In the genomic region with DNA sequence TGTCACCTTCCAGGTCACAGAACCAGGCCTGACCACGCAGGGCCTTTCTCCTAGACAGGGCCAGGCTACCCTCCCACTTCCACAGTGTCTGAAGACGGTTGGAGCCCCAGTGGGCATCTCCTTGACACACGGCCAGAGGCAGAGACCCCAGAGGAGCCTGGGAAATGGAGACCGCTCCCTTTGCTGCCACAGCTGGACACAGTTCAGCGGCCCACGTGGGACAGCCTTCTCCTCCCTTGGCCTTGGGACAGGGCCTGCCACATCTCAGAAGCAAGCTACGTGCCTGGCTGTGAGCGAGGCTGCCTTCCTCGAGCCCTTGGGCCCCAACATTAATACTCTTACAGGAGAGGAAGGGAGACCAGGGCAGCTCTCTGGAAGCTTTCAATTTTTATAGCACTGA, we compare ENCODE assay signal across 17 mouse cellular contexts. TPM values are rescaled to one million over a fixed set of nuclear protein-coding genes. Genes with fewer than 3 reads are reported as not detected.
A peak's percentile ranks its signal among the peaks of the same experiment; 100 is the strongest.
DNase-seq lines count a peak whose midpoint lies in the region; ATAC-seq lines count a peak whose summit lies in the region.
"Had no signal": no experiment of that assay in that cellular context is flagged by ENCODE, and none has a peak within 500 bp of the region (broad histone marks: within the 10 kb centered on the region; RNA-seq: fewer than 3 reads in every experiment).

No protein-coding gene starts in this region.

- no peaks in the 10 kb centered on the region for H3K9me3 ChIP-seq in hindbrain, embryonic 12.5 days (replicated peaks)
- H3K9me3 ChIP-seq in hindbrain, embryonic 14.5 days (ENCODE audit: control insufficient read depth, low read length), result no peaks in the 10 kb centered on the region
- H3K9me3 ChIP-seq in midbrain, embryonic 12.5 days, result no peaks in the 10 kb centered on the region
- H3K9me3 ChIP-seq in midbrain, embryonic 15.5 days, result no peaks in the 10 kb centered on the region
- H3K9me3 ChIP-seq: forebrain, embryonic 13.5 days; limb, embryonic 15.5 days; liver, embryonic 15.5 days; neural tube, embryonic 12.5 days had no signal

- H3K27ac ChIP-seq in hindbrain, embryonic 12.5 days, result no peak overlapping the region
- H3K27ac ChIP-seq in hindbrain, embryonic 14.5 days, result no peak overlapping the region
- H3K27ac ChIP-seq in midbrain, embryonic 12.5 days (replicated peaks), result no peak overlapping the region
- no peak overlapping the region for H3K27ac ChIP-seq in midbrain, embryonic 15.5 days
- H3K27ac ChIP-seq: forebrain, embryonic 13.5 days; kidney, postnatal 0 days; limb, embryonic 15.5 days; liver, embryonic 15.5 days; neural tube, embryonic 12.5 days had no signal

- 60% methylated on average over 9 of the region's 9 CpGs for WGBS in hindbrain, embryonic 12.5 days
- 52% methylated on average over 9 of the region's 9 CpGs for WGBS in hindbrain, embryonic 14.5 days
- 59% methylated on average over 9 of the region's 9 CpGs for WGBS in midbrain, embryonic 12.5 days
- 54% methylated on average over 9 of the region's 9 CpGs for WGBS in midbrain, embryonic 15.5 days

- intact Hi-C loops in gastrocnemius, postnatal 36 days (cut with DNase I), result no loop called here

- H3K9ac ChIP-seq in hindbrain, embryonic 12.5 days, result no peak overlapping the region
- no peak overlapping the region for H3K9ac ChIP-seq in hindbrain, embryonic 14.5 days
- H3K9ac ChIP-seq in midbrain, embryonic 12.5 days (replicated peaks), result no peak overlapping the region
- no peak overlapping the region for H3K9ac ChIP-seq in midbrain, embryonic 15.5 days
- H3K9ac ChIP-seq: forebrain, embryonic 13.5 days; limb, embryonic 15.5 days; liver, embryonic 15.5 days; neural tube, embryonic 12.5 days had no signal

- ATAC-seq in hindbrain, embryonic 12.5 days (ENCODE audit: low FRiP score), result 0 out of 2 replicates have a peak, but pooled peaks have one; percentile 32
- ATAC-seq in hindbrain, embryonic 14.5 days (ENCODE audit: low FRiP score), result no peak
- peak; percentile 38; the same call in 1 of the 2 replicates for ATAC-seq in midbrain, embryonic 12.5 days (ENCODE audit: low FRiP score, low read depth)
- no peak for ATAC-seq in midbrain, embryonic 15.5 days (replicated peaks)
- ATAC-seq in megakaryocyte-erythroid progenitor cell, adult 5-6 weeks (replicated peaks; ENCODE audit: low FRiP score, low TSS enrichment, poor library complexity, severe bottlenecking), result 0 out of 2 replicates have a peak, but pooled peaks have one; percentile 23
- ATAC-seq: forebrain, embryonic 13.5 days had no signal

- no peak overlapping the region for H3K4me2 ChIP-seq in hindbrain, embryonic 12.5 days (replicated peaks)
- H3K4me2 ChIP-seq in hindbrain, embryonic 14.5 days (replicated peaks), result no peak overlapping the region
- no peak overlapping the region for H3K4me2 ChIP-seq in midbrain, embryonic 12.5 days (replicated peaks)
- H3K4me2 ChIP-seq in midbrain, embryonic 15.5 days, result no peak overlapping the region
- H3K4me2 ChIP-seq: forebrain, embryonic 13.5 days; limb, embryonic 15.5 days; liver, embryonic 15.5 days; neural tube, embryonic 12.5 days had no signal

- DNase-seq in gastrocnemius, postnatal 10 days, result peak; percentile 34
- no peak for DNase-seq in gastrocnemius, postnatal 36 days
- no peak for DNase-seq in hindbrain, embryonic 14.5 days (ENCODE audit: low spot score)
- DNase-seq in cerebellum, postnatal 36 days, result no peak
- DNase-seq: B cell, adult 2 months; cerebellum, adult 2 months; layer of hippocampus, postnatal 36 days had no signal

- no peak overlapping the region for H3K4me3 ChIP-seq in hindbrain, embryonic 12.5 days
- no peak overlapping the region for H3K4me3 ChIP-seq in hindbrain, embryonic 14.5 days (replicated peaks; ENCODE audit: low read length)
- H3K4me3 ChIP-seq in midbrain, embryonic 12.5 days, result no peak overlapping the region
- no peak overlapping the region for H3K4me3 ChIP-seq in midbrain, embryonic 15.5 days
- H3K4me3 ChIP-seq: erythroblast, embryonic 14.5 days; forebrain, embryonic 13.5 days; limb, embryonic 15.5 days; liver, embryonic 15.5 days; neural tube, embryonic 12.5 days had no signal

- peaks cover 15% of the 10 kb centered on the region for H3K4me1 ChIP-seq in hindbrain, embryonic 12.5 days
- H3K4me1 ChIP-seq in hindbrain, embryonic 14.5 days (replicated peaks; ENCODE audit: control insufficient read depth, insufficient read depth, low read length), result peaks cover 11% of the 10 kb centered on the region; the same call in 1 of the 2 replicates
- peaks cover 6% of the 10 kb centered on the region; the same call in 1 of the 2 replicates for H3K4me1 ChIP-seq in midbrain, embryonic 12.5 days
- peaks cover 6% of the 10 kb centered on the region; the same call in 1 of the 2 replicates for H3K4me1 ChIP-seq in midbrain, embryonic 15.5 days
- H3K4me1 ChIP-seq: liver, embryonic 15.5 days had no signal

- H3K36me3 ChIP-seq in hindbrain, embryonic 12.5 days, result no peaks in the 10 kb centered on the region
- H3K36me3 ChIP-seq in hindbrain, embryonic 14.5 days (replicated peaks; ENCODE audit: control insufficient read depth, insufficient read depth), result no peaks in the 10 kb centered on the region
- no peaks in the 10 kb centered on the region for H3K36me3 ChIP-seq in midbrain, embryonic 12.5 days
- no peaks in the 10 kb centered on the region for H3K36me3 ChIP-seq in midbrain, embryonic 15.5 days (replicated peaks)
- H3K36me3 ChIP-seq: limb, embryonic 15.5 days; liver, embryonic 15.5 days; neural tube, embryonic 12.5 days had no signal

- no peaks in the 10 kb centered on the region; the same call in 1 of the 2 replicates for H3K27me3 ChIP-seq in hindbrain, embryonic 12.5 days
- no peaks in the 10 kb centered on the region for H3K27me3 ChIP-seq in hindbrain, embryonic 14.5 days (ENCODE audit: control insufficient read depth, insufficient read depth, low read length)
- 0 out of 2 replicates have a peak, but pooled peaks cover under 1% of the 10 kb centered on the region for H3K27me3 ChIP-seq in midbrain, embryonic 12.5 days
- no peaks in the 10 kb centered on the region for H3K27me3 ChIP-seq in midbrain, embryonic 15.5 days (replicated peaks)
- H3K27me3 ChIP-seq: forebrain, embryonic 13.5 days; limb, embryonic 15.5 days; liver, embryonic 15.5 days; neural tube, embryonic 12.5 days had no signal

RNA-seq across cellular contexts. Expression of a gene that starts 39.7 kb away (rescaled TPM):
- 1 to 10 TPM; 2.4 to 3.1 TPM for total RNA-seq in gastrocnemius, postnatal 10 days (2021)
- total RNA-seq in gastrocnemius, postnatal 36 days (2021), result 1 to 10 TPM; 1.2 to 1.4 TPM
- polyA plus RNA-seq in hindbrain, embryonic 12.5 days (2016; fragmentation: Nextera tagmentation; extraction: Ambion mirVana), result 42.7 and 43.7 TPM in 2 replicates
- polyA plus RNA-seq in hindbrain, embryonic 14.5 days (2014; fragmentation: Nextera tagmentation; extraction: Ambion mirVana), result 52.7 and 56.7 TPM in 2 replicates
- 38.1 and 45.1 TPM in 2 replicates for polyA plus RNA-seq in midbrain, embryonic 12.5 days (2016; fragmentation: Nextera tagmentation; extraction: Ambion mirVana)
- polyA plus RNA-seq in midbrain, embryonic 15.5 days (2015; fragmentation: Nextera tagmentation; extraction: Ambion mirVana), result 53.3 and 53.4 TPM in 2 replicates
- 8.2 and 11.1 TPM in 2 replicates for total RNA-seq in megakaryocyte-erythroid progenitor cell, adult 5-6 weeks (2014; fragmentation: Nextera tagmentation)
- total RNA-seq in megakaryocyte-erythroid progenitor cell, adult 5-6 weeks (2017), result 4.4 and 5.1 TPM in 2 replicates

Comparison
In these comparisons a context has a peak if more than half of its experiments do, and no peak if none do; other contexts are left out.
1. ATAC-seq: peak in hindbrain, embryonic 12.5 days (single experiment), midbrain, embryonic 12.5 days (single experiment) and megakaryocyte-erythroid progenitor cell, adult 5-6 weeks (single experiment); none in hindbrain, embryonic 14.5 days (single experiment) and midbrain, embryonic 15.5 days (single experiment).